Mouse (Mus musculus): ENCODE data around the gene Kmt5b.

DNA sequence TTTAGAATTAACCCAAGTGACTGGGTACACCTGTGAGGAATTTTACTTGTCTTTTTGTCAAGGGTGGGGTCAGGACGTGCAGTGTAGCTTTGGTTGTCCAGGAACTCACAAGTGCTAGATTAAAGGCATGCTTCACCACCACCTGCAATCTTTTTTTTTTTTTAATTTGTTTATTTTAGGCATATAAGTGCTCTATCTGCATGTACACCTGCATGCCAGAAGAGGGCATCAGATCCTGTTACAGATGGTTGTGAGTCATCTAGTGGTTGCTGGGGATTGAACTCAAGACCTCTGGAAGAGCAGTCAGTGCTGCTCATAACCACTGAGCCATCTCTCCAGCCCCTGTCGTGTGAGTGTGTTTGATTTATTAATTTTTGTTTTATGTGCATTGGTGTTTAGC lies 38.3 kb upstream of the Kmt5b start:
- TF ChIP-seq CTCF (IDR thresholded peaks at IDR 0.05; ENCODE audit: low read depth) (peak; percentile 12; the same call in 1 of the 2 replicates), EP300 (IDR thresholded peaks at IDR 0.05; ENCODE audit: low read depth) (no peak)

Measured in liver, postnatal 0 days (tissue).